Mouse (Mus musculus): ENCODE measurements around the gene Lpar3. TPM values are rescaled to one million over a fixed set of nuclear protein-coding genes. Genes with fewer than 3 reads are reported as not detected.
A peak's percentile ranks its signal among the peaks of the same experiment; 100 is the strongest.

Gene Lpar3
- 1.3 and 1.7 TPM in 2 replicates for polyA plus RNA-seq (2012; rRNA removed)

DNA sequence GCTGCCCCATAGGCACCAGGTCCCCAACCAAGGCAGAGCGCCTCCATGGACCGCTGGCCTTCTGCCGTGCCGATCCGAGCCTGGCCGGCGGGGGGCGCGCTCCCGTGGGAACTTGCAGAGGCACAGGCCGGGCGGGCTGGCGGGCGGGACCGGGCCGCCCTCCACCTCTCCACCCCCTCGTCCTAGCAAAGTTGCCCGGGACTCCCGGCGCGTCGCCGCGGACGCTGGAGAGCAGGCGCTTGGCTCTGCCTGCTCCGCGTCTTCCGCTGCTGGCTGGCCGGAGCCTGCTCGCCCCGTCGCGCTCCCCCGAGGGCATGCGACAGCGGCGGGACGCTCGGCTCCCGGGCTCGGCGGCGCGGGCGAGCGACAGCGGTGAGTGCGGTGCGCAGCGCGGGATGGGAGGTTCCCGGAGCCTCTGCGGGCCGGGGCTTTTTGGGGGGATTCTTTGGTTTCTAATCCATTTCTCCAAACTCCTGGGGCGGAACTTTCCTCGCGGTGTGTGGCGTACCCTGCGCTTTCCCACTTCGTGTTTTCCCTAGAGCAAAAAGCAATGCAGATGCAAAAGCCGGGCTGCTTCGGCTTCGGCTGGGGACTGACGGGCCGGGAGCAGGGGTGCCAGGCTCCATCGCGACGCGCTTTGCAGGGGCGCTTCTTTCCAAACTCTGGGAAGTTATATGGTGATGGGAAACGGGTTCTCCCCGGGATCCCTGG, at the start of gene Lpar3:
Lpar3 (plus strand) TSS at position 188 of the 711 bp plus-strand sequence.
- peak in 1 of 2 experiments; percentile 23 for DNase-seq (ENCODE audit: extremely low spot score in 1 of 2, low spot score in 1 of 2)

DNA sequence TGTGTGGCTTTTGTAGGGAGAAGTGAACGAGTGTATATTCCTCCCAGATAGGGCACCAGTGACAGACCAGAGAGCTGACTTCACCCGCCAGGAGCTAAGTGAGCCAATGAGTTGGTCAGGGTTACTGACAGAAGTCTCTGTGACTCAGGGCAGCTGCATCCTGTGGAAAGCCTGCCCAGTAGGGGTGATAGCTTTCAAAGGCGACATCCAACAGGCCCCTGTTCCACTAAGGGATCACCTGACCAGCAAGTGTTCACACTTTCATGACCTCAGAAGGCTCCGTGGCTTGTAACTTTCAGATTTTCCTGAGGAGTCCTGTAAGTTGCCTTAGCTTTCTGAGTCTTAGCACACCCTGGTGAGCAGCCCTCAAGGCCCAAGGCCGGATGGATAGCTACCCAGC, 47.7 kb upstream of the Lpar3 start:
- DNase-seq (ENCODE audit: extremely low spot score in 1 of 2, low spot score in 1 of 2): no peak

DNA sequence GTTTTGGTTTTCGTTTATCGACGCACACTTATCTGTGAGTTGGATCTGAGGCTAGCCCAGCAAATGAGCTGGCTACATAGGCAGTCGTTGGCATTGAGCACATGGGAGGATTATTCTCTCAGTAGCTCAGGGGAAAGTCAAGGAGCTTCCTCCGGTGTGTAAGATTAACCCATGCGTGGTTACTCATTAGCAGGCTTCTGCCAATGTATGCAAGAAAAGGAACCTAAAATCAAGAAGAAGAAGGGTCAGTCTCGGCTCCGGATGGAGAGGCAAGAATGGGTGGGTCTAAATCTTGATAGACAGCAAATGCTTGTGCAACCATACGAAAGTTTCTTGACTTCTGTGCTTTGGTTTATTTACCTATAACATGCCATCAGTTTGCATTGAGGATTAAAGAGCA, 46.5 kb upstream of the Lpar3 start:
- DNase-seq (ENCODE audit: extremely low spot score in 1 of 2, low spot score in 1 of 2): no peak

DNA sequence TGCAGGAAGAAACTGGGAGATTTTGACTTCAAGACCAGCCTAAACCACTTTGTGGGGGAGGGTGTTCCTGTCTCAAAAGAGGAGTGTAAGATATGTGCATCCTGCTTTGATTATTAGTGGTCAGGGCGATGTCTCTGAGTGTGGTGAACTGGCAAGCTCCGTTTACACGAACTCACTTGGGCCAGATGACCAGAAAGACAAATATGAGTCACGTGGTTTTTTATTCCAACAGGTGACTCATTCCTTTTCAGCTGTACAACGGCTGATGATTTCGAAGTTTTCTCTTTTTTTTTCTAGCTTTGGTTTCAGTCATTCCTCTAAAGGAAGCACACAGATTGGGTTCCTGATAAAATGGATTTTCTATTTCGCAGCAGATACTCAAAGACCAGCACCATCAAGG, 43.5 kb upstream of the Lpar3 start:
- no peak for DNase-seq (ENCODE audit: extremely low spot score in 1 of 2, low spot score in 1 of 2)

DNA sequence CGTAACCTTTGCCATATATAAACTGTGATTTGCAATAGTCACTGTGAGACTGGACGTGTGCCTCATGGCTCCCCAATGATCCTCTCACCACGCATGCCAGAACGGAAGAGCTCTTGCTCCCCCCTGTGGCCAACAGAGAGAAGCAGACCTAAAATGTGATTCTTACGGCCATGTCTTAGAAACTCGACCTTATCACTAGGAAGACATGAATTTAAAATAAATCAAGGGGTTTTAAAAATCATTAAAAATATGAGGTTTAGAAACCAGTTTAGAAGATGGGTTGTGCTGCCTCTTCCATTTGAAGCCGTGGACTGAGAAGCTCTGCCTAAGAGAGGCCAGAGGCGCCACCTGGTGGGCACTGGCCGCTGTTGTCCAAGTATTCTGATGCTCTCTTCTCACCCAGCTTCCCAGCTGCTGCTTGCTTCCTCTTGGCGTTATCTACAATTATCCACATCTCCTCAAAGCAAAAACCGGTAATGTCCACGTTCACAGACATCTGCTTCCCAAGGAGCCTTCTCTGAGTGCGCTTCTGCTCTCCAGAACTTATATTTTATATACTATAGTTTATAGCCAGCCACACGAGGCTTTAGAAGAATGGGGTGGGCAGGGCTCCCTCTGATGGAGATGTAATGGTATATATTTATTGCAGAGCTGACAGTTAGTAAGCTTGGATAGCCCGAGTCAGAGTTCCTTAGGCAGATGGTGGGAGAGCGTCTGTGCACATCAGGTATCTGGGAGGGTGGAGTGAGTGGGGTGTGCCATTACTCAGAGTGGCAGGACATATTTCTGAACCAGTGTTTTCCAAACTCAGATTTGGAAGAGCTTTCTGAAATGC, 42.8 kb upstream of the Lpar3 start:
- DNase-seq (ENCODE audit: extremely low spot score in 1 of 2, low spot score in 1 of 2): peak; percentile 39 to 89

DNA sequence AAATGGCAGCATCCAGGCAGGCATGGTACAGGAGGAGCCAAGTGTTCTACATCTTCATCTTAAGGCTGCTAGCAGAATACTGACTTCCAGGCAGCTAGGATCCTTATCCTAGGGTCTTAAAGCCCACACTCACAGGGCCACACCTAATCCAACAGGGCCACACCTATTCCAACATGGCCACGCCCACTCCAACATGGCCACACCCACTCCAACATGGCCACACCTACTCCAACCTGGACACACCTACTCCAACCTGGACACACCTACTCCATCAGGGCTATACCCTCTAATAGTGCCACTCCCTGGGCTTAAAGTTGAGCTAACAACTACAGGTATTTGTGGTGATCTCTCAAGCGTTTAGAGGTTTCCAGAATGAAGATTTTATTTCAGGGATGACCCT, 40.4 kb upstream of the Lpar3 start:
- no peak for DNase-seq (ENCODE audit: extremely low spot score in 1 of 2, low spot score in 1 of 2)

DNA sequence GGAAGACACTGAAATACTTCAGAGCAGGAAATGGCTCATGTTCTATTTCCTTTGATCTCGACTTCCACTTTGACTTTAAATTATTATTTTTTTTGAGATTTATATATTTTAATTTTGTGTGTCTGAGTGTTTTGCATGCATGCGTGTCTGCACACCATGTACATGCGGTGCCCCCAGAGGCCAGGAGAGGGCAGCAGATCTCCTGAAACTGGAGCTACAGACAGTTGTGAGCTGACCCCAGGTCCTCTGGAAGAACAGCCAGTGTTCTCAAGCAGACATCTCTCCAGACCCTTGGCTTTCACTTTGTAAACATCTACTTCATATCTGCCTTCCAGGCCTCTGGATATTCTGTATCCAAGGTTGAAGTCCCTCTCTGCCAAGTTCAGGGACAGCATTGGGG, 39.8 kb upstream of the Lpar3 start:
- DNase-seq (ENCODE audit: extremely low spot score in 1 of 2, low spot score in 1 of 2): peak in 1 of 2 experiments; percentile 53

DNA sequence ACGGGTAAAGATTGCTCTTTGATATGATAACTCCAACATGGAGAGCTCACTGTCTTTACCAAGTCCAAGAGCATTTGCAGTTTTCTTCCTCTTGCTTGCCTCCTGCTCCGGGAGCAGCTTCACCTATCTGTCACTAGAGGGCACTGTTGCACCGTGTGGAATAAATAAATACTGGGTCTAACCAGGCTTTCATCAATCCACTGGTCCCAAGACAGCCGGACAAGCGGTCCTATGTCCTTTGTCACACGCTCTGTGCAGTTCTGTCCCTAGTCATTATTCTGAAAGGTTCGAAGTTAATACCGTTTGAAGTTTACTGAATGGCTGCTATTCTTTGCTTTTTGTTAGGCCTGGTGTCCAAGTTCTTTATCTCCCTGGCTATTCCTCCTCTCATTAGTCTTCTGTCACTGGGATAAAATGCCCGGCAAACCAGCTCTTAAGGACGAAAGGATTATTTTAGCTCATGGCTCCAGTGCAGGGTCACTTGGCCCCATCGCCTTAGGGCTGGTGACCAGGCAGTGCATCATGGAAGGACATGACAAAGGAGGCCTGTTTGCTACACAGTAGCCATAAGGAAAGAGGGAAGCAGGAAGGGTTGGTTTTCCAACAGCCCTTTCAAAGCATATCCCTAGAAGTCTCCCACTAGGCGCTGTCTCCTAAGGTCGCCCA, 35.6 kb upstream of the Lpar3 start:
- DNase-seq (ENCODE audit: extremely low spot score in 1 of 2, low spot score in 1 of 2): peak; percentile 40 to 87

DNA sequence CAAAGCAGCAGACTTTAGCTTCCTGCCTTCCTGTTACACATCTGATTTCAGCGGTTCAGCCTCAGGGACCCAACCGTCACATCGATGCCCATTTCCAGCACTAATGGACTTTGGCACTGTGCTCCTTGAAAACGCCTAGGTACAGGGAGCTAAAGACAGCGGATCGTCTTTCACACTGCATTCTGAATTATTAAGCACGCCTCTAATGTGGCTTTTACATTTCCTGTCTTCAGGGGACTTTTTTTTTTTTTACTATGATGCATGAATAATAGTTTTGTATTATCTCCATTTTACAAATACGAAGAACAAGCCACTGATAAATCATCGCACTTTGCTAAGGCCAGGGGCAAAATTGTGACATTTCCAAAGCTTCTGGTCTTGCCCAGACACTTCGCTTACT, 34.7 kb upstream of the Lpar3 start:
- DNase-seq (ENCODE audit: extremely low spot score in 1 of 2, low spot score in 1 of 2): no peak

DNA sequence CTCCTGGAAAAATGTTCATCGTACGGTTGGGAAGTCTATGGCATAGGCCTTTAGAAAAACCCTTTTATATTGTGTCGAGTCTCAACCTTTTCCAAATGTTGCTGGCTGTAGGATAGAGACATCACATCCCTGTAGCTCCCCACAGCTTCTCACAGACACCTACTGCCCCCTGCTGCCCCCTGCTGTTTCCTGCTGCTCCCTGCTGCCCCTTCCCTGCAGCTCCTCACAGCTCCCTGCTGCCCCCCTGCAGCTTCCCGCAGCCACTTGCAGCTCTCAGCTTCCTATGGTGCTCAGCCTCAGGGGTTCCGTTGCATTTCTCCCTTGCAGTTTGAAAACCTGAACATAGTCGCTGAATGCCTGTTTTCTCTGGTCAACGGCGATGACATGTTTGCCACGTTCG, 30.8 kb upstream of the Lpar3 start:
- no peak for DNase-seq (ENCODE audit: extremely low spot score in 1 of 2, low spot score in 1 of 2)

DNA sequence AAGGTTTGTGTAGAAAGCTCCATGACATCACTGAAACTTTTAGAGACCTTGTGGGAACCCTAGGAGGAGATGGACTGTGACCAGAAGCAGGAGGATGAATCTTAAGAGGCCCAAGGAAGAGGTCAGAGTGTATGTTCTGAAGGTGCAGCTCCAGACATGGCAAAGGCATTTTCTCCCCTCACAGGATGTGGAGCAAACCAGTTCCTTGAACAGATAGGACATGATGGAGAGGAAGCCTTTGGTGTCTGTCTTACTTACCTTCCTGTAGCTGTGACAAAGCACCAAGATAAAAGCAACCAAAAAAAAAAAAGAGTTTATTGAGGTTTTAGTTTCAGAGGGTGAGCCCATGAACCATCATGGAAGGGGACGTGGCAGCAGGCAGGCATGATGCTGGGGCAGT, 28.3 kb upstream of the Lpar3 start:
- DNase-seq (ENCODE audit: extremely low spot score in 1 of 2, low spot score in 1 of 2): no peak

DNA sequence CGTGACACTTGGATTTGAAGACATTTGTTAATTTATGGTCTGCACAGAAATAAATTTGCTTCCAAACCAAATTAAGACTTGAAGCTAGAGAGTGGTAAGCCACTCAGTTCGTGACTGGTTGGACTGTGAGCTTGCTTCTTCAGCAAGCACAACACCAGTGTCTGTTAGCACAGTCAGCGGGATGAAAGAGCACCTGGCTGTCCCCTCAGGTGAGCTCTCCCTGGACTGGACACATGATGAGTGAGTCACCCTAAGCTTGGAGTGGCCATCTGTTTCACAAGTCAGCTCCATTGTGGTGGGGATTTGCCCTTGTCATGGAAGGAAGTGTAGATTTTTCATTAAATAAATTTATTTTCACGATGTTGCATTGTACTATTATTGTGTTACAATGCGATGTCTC, 25.6 kb upstream of the Lpar3 start:
- DNase-seq (ENCODE audit: extremely low spot score in 1 of 2, low spot score in 1 of 2): no peak

DNA sequence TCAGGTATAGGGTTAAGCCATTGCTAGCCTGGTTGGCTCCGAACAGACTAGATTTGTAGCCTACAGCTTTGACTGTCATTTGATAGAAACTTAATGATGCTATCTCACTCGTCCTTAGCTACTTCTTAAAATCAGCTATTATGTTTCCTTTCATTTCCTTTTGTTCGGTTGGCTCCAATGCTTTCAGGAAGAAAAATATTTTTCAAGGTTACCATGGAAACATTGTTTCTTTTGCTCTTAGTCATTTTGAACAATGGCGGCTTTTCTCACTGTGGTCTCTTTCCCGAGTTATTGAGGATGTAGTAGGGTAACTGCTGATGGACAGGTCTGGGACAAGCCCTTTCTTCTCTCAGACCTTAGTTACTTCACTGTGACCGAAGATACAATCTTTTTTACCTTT, 24.5 kb upstream of the Lpar3 start:
- no peak for DNase-seq (ENCODE audit: extremely low spot score in 1 of 2, low spot score in 1 of 2)

DNA sequence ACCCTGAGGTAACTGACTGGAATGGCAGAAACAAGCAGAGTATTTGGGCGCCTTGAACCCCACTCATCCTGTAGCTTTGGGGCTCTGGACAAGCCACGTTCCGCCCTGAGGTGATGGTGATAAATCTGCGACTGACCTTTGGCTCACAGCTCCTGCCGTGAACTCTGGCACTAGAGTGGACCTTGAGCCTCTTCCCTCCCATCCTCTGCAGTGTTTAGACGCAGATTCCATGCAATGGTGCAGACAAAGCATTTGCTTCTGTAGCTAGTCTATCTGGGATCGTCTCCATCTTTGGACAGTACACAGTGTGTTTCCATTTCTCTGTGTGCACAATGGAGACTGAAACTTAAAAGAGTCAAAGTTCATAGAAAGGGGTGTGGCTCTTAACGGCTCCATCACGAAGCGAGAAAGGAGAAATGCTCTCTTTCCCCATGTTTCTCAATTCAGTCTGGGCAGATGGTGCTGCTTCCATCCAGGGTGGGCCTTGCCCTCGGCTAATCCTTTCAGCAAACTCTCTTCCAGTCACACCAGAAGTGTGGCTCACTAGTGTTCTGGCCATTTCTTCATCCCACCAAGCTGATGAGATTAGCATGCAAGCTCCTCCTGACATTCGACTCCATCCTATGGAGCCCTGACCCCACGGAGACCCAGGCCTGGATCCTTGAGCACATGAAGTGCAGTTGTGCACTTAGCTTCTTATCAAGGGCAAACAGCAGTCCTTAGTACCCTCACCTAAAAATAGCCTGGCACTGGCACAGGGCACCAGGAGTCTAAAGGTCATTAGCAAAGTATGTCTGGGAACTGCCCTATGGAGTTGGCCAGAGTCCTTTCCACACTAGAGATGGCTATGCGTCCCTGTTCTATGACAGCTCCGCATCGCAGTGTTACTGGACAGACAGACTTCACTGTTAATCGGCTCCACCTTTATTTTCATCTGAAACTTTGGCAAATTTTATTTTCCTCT, 23.7 kb upstream of the Lpar3 start:
- DNase-seq (ENCODE audit: extremely low spot score in 1 of 2, low spot score in 1 of 2): no peak

DNA sequence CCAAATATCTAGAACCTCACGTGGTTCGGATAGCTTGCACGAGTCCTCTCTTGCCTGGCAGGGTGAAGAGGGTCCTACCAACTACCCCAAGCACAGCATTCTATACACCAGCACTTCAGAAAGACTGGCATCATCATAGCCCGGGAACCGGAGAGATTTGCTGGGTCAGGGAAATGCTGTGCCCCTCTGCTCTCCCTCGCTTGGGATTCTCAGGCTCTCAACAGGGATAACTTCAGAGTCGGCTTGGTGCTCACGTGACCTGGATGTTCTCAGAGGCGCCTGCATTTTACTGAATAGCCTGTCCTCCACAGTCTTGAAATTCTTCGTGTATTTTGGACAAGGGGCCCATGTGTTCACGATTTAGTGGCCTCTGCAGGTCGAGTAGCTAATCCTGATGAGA, 23.0 kb upstream of the Lpar3 start:
- DNase-seq (ENCODE audit: extremely low spot score in 1 of 2, low spot score in 1 of 2): no peak

DNA sequence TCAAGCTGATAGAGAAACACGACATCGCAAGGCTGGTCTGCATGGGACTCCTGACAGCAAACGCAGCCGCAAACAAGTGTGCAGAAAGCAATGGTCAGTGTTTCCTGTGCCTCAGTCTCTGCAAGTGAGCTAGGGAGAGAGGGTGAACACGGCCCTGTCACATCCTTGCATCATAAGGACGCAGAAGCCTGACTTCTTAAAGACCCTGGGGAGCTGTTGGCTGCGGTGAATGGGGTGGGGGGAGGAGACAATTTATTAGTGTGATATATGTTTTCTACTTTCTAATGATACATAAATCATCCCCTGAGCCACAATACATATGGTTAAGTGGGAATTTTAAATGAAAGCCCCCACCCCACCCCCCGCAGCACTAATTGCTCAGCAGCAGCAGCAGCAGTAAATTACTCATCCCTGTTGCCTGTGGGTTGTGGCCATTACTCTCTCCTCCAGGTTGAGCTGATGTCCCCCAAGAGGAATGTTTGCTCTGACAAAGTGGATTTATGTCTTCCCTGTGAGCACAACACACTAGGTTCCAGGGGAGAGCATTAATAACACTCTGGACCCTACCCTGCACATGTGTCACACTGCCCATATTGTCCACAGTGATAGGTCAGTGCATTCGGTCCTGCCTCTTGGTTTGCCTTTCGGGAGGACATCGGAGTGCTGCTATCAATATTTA, 21.8 kb upstream of the Lpar3 start:
- DNase-seq (ENCODE audit: extremely low spot score in 1 of 2, low spot score in 1 of 2): no peak

DNA sequence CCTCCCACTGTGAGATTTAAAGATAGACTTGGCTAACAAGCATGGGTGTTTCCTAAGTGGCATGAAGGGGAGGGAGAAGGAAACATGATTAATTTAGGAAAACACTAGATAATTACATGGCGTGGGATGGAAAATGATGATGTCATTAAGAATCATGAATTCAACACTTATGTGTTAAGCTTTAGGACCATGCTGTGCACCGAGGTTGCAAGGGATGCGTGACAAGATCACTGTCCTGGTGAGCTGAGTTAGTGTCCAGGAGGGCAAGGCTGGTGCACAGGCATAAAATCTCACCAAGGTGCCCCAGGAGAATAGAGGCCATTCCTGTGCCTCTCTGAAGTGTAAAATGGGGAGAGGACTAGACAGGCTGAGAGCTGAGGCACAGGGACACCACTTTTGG, 21.3 kb upstream of the Lpar3 start:
- DNase-seq (ENCODE audit: extremely low spot score in 1 of 2, low spot score in 1 of 2): no peak

DNA sequence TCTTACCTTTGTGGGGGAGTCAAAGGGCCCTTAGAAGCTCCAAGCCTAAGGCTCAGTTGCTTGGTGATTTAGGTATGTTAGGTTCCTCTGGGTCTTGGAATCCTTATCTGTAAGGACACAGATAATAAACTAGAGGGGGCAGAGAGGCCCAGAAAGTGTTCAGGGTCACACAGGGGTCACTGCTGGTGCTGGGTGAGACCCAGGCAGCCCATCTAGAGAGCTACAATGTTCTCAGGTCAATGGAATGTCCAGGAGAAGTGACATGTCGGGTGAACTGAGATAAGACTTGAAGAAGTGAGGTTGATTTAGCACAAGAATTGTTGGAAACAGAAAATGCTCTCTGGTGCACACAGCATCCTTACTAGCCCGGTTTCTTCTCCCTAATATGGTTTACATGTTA, 16.4 kb upstream of the Lpar3 start:
- DNase-seq (ENCODE audit: extremely low spot score in 1 of 2, low spot score in 1 of 2): no peak

DNA sequence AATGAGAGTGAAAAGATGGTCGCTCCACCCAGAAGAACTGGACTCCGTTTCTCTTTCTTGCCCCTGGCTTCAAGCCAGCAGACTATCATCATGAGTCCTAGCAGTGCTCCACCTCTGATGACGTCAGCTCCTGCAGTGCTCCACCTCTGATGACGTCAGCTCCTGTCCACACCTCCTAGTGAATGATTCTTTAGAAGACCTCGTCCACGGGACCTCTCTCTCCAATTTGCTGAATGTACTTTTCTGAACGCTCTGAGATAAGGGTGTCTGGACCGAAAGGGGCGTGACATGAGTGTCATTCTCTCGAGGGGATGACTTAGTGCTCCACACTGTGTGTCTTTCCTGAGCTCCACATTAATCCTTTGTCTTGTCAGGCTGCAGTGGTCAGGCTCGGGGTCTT, 15.5 kb upstream of the Lpar3 start:
- no peak for DNase-seq (ENCODE audit: extremely low spot score in 1 of 2, low spot score in 1 of 2)

DNA sequence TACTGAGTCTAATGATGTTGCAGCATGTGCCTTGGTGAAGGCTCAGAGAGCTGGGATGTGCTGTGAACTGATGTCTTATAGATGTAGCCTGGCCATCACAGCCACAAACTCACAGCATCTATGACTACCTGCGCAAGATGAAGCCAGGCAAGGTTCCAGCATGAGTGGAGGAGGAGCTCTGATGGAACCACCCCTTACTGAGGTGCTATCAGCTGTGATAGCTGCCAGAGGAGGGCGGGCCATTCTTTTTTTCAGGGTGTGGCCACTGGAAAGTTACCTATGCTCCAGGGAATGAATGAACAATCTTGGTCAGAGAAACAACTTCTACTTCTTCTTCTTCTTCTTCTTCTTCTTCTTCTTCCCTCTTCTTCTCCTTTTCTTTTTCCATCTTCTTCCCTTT, 14.1 kb upstream of the Lpar3 start:
- DNase-seq (ENCODE audit: extremely low spot score in 1 of 2, low spot score in 1 of 2): no peak

Data from frontal cortex, adult 2 months (tissue).